Mouse (Mus musculus) myocyte (in vitro differentiated cells): ENCODE measurements around the gene Tcf25. TPM values are rescaled to one million over a fixed set of nuclear protein-coding genes. Genes with fewer than 3 reads are reported as not detected.
"Not testable (repeated sequence)": the region's sequence is repeated elsewhere in the genome, so short reads cannot be mapped to it uniquely, and the experiment has no call there.

Source experiments
- H3K27me3 ChIP-seq: one replicate; pipeline ENCODE4 v1.6.1; 2011; ENCODE audit not compliant: control insufficient read depth, insufficient read depth, insufficient read length
- H3K36me3 ChIP-seq: one replicate; pipeline ENCODE4 v1.6.1; 2011; ENCODE audit not compliant: control insufficient read depth, insufficient read depth
- H3K4me2 ChIP-seq: one replicate; pipeline ENCODE4 v1.6.1; 2011; ENCODE audit warnings: low read depth, control low read depth
- H3K4me3 ChIP-seq: one replicate; pipeline ENCODE4 v1.5.1; 2011; ENCODE audit warnings: mild to moderate bottlenecking, control low read depth, moderate library complexity
- H3K79me2 ChIP-seq: one replicate; pipeline ENCODE4 v1.6.1; 2011; ENCODE audit not compliant: control insufficient read depth, insufficient read depth
- H3ac ChIP-seq: one replicate; pipeline ENCODE4 v1.6.1; 2011; ENCODE audit not compliant: control insufficient read depth, insufficient read length
- CEBPB ChIP-seq: IDR thresholded peaks from 2 replicates; pipeline ENCODE4 v1.6.1; 2011; ENCODE audit warnings: mild to moderate bottlenecking, moderate library complexity; ENCODE audit not compliant: poor library complexity, insufficient read depth, severe bottlenecking
- E2F4 ChIP-seq: IDR thresholded peaks from one replicate; pipeline ENCODE4 v1.6.1; 2011; ENCODE audit warnings: mild to moderate bottlenecking, control low read depth, moderate library complexity; ENCODE audit not compliant: insufficient read depth
- MAX ChIP-seq: IDR thresholded peaks from one replicate; pipeline ENCODE4 v1.6.1; 2011; ENCODE audit warnings: low read depth, mild to moderate bottlenecking, control low read depth
- MYOD1 ChIP-seq, 3 experiments: IDR thresholded peaks; one replicate each; pipeline ENCODE4 v1.6.1; 2011; ENCODE audit warnings: control low read depth in 2 of 3, low read depth in 2 of 3, mild to moderate bottlenecking in 2 of 3, moderate library complexity in 1 of 3; ENCODE audit not compliant: insufficient read length in 2 of 3, control insufficient read depth in 1 of 3
- MYOG ChIP-seq, 3 experiments: IDR thresholded peaks; one replicate each; pipeline ENCODE4 v1.6.1; 2011; ENCODE audit warnings: control low read depth in 2 of 3, low read depth in 2 of 3, mild to moderate bottlenecking in 2 of 3; ENCODE audit not compliant: insufficient read length in 2 of 3, control insufficient read depth in 1 of 3, insufficient read depth in 1 of 3
- POLR2A ChIP-seq: IDR thresholded peaks from one replicate; pipeline ENCODE4 v1.6.1; 2011; ENCODE audit warnings: low read depth, mild to moderate bottlenecking, control low read depth, moderate library complexity; ENCODE audit not compliant: insufficient read length
- POLR2AphosphoS2 ChIP-seq: IDR thresholded peaks from one replicate; pipeline ENCODE4 v1.6.1; 2011; ENCODE audit warnings: low read depth, control low read depth; ENCODE audit not compliant: insufficient read length
- REST ChIP-seq: IDR thresholded peaks from one replicate; pipeline ENCODE4 v1.6.1; 2011; ENCODE audit warnings: mild to moderate bottlenecking, control low read depth, moderate library complexity; ENCODE audit not compliant: insufficient read depth, insufficient read length
- SRF ChIP-seq: IDR thresholded peaks from one replicate; pipeline ENCODE4 v1.6.1; 2011; ENCODE audit warnings: low read depth; ENCODE audit not compliant: control insufficient read depth, insufficient read length
- TCF12 ChIP-seq: IDR thresholded peaks from one replicate; pipeline ENCODE4 v1.6.1; 2011; ENCODE audit warnings: mild to moderate bottlenecking, control low read depth; ENCODE audit not compliant: poor library complexity, insufficient read depth, severe bottlenecking
- TCF3 ChIP-seq: IDR thresholded peaks from one replicate; pipeline ENCODE4 v1.6.1; 2011; ENCODE audit warnings: low read depth, control low read depth; ENCODE audit not compliant: insufficient read length
- USF1 ChIP-seq: IDR thresholded peaks from one replicate; pipeline ENCODE4 v1.6.1; 2011; ENCODE audit warnings: low read depth, mild to moderate bottlenecking, control low read depth, moderate library complexity
- polyA plus RNA-seq: library from polyadenylated mRNA; unstranded; fragments of >200 nt; fragmentation: generic; extraction: Trizol; gene quantifications from one replicate; pipeline ENCODE4 v1.2.1, GENCODE M21; 2012; ENCODE audit warnings: missing spikeins

Tcf25 gene
- polyA plus RNA-seq, 1 experiment = 177 TPM

DNA sequence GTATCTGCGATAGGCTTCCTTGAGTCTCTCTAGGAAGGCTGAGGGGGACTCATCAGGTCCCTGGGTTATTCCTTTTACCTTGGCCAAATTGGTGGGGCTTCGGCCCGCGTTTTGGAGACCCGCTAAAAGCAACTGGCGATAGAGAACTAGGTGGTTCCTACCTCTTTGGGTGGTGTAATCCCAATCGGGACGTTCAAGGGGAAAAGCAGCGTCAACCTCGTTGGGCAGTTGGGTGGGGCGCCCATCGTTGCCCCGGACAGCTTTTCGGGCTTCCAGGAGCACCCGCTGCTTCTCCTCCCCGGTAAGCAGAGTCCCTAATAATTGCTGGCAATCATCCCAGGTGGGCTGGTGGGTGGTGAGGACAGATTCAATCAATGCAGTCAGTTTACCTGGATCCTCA is 58.8 kb downstream of the Tcf25 start:
- Histone ChIP-seq H3ac (no peak overlapping the region), H3K4me2 (no peak overlapping the region), H3K27me3 (no peaks in the 10 kb centered on the region), H3K36me3 (no peaks in the 10 kb centered on the region), H3K79me2 (no peaks in the 10 kb centered on the region), H3K4me3 (no peak overlapping the region)
- no peak for TF ChIP-seq TCF12
- no peak for TF ChIP-seq E2F4
- no peak for TF ChIP-seq TCF3
- TF ChIP-seq CEBPB = no peak
- no peak for TF ChIP-seq POLR2AphosphoS2
- no peak for TF ChIP-seq REST
- no peak for TF ChIP-seq MYOG (IDR thresholded peaks at IDR 0.05; ENCODE audit: control insufficient read depth in 1 of 3, insufficient read depth in 1 of 3, insufficient read length in 2 of 3, low read depth in 2 of 3)
- no peak for TF ChIP-seq MYOD1 (IDR thresholded peaks at IDR 0.05; ENCODE audit: control insufficient read depth in 1 of 3, insufficient read length in 2 of 3, low read depth in 2 of 3)

DNA sequence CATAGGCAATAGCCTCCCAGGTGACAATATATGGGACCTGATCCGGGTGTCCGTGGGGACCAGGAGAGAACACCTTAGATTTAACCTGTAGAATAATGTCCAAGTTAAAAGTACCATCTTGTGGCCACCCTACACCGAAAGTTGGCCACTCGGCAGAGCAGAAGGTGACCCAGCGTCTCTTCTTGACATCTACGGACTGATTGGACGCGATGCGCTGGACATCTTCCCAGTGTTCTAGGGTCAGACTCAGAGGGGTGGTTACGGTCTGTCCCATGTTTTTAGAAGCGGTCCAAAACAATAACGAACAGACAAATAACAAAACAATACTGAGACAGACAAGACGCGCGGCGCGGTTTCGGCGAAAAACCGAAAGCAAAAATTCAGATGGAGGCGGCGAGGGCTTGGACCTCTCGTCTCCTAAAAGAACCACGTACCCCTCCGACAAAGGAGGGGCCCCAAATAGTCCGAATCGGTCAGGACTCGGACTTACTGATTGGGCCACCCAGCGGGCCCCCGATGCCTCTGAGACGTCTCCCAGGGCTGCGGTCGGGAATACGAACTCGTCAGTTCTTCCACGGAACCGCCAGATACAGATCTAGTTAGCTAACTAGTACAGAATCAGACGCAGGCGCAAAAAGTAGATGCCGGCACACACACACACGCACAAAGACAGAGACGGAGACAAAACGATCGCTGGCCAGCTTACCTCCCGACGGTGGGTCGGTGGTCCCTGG is 59.9 kb downstream of the Tcf25 start:
- H3K36me3 ChIP-seq, H3K27me3 ChIP-seq, H3K4me2 ChIP-seq, H3K4me3 ChIP-seq, H3ac ChIP-seq, H3K79me2 ChIP-seq: not testable (repeated sequence)

DNA sequence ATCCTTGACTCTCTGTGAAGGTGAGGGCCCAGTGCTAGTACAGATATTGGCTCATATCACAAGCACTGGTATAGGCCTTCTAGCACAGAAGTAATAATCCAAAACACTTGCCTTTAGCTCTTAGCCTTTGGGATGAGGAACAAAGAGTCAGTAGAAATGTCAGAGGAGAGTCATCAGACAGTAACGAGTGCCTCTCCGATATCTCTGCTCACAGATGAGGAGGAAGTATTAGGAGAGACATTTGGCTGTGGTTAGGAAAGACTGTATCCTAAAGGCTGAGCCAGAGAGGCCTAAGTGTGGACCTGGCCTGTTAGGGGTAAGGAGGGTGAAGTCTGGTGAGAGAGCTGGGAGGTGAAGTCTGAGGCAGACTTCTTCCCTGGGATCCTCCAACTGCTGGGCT is 68.2 kb downstream of the Tcf25 start:
- Histone ChIP-seq H3K27me3 (no peaks in the 10 kb centered on the region), H3K79me2 (no peaks in the 10 kb centered on the region), H3K4me2 (no peak overlapping the region), H3ac (no peak overlapping the region), H3K36me3 (no peaks in the 10 kb centered on the region), H3K4me3 (no peak overlapping the region)
- TF ChIP-seq CEBPB (no peak), POLR2AphosphoS2 (no peak)

DNA sequence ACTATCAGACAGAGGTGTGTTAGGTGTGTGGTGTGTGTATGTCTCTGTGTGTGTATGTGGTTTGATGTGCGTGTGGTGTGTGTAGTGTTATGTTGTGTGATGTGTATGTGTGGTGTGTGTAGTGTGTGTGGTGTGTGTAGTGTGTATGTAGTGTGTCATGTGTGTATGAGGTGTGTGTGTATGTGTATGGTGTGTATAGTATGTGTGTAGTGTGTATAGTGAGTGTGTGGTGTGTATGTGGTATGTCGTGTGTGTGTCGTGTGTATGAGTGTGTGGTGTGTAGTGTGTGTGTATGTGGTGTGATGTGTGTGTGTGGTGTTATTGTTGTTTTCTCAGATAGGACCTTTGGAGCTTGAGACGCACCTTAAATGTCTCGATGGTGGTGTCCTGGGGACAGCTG is 68.8 kb downstream of the Tcf25 start:
- no peak for TF ChIP-seq USF1
- no peak for TF ChIP-seq MYOG (IDR thresholded peaks at IDR 0.05; ENCODE audit: control insufficient read depth in 1 of 3, insufficient read depth in 1 of 3, insufficient read length in 2 of 3, low read depth in 2 of 3)
- no peak for TF ChIP-seq REST
- TF ChIP-seq CEBPB = no peak
- no peak for TF ChIP-seq E2F4
- TF ChIP-seq MAX = no peak
- no peak for TF ChIP-seq POLR2AphosphoS2
- TF ChIP-seq TCF3 = no peak
- no peak for TF ChIP-seq POLR2A
- TF ChIP-seq MYOD1 (IDR thresholded peaks at IDR 0.05; ENCODE audit: control insufficient read depth in 1 of 3, insufficient read length in 2 of 3, low read depth in 2 of 3) = no peak
- no peak overlapping the region for H3K4me2 ChIP-seq
- H3K27me3 ChIP-seq = no peaks in the 10 kb centered on the region
- no peaks in the 10 kb centered on the region for H3K36me3 ChIP-seq
- H3ac ChIP-seq = peak overlapping the region; percentile 45
- H3K4me3 ChIP-seq = peak overlapping the region; percentile 32
- H3K79me2 ChIP-seq = no peaks in the 10 kb centered on the region

DNA sequence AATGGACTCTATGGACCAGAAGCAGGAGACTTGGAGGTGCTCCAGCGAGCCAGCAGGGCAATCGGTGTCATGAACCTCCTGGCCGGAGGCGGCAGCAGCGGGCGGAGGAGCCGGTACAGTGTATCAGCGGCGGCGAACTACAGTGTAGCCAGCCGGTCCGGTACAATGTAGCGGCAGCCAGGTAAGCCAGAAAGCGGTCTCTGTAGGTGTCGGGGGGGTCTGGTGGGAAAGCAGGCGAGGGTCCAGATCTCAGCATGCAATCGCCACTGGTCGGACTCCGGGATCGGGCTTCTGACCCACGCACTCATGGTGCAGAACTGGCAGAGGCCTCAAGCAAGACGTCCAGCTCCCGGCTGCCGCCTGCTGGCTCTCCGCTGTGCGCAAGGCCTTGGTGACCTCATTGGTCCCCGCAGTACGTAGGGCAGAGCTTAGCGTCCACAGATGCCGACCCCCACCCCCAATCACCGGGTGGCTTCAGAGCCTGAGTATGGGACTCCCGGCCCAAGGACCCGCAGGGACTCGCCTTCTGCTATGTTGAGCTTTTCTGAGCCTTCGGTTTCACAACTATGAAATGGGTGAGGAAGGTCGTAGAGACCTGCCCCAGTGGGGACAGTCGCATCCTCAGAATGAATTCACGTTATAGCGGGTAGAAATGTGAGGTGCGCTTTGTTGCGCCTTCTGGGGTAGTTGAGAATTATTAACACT is 69.5 kb downstream of the Tcf25 start:
- Histone ChIP-seq H3K4me2 (peak overlapping the region; percentile 79), H3K36me3 (no peaks in the 10 kb centered on the region), H3ac (peak overlapping the region; percentile 45), H3K27me3 (no peaks in the 10 kb centered on the region), H3K79me2 (no peaks in the 10 kb centered on the region), H3K4me3 (peak overlapping the region; percentile 32)
- no peak for TF ChIP-seq SRF
- peak; percentile 38 for TF ChIP-seq POLR2A

DNA sequence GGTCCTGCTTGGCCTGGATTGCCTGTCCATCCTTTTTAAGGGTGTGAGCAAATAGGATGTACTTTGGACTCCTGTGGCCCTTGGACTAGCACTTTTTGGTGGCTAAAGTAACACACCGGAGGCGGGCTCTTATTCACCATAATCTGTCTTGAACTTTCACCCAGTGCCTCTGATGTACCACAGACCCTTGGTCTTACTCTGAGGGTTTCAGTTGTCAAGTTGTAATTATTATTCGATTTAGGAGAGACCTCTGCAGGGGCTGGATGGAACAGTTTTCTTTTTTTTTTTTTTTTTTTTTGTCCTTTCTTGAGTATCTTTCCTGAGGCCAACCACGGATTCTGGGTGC is 70.0 kb downstream of the Tcf25 start:
- TF ChIP-seq MYOD1 (IDR thresholded peaks at IDR 0.05; ENCODE audit: control insufficient read depth in 1 of 3, insufficient read length in 2 of 3, low read depth in 2 of 3) (no peak), CEBPB (no peak), POLR2AphosphoS2 (no peak), MAX (no peak), MYOG (IDR thresholded peaks at IDR 0.05; ENCODE audit: control insufficient read depth in 1 of 3, insufficient read depth in 1 of 3, insufficient read length in 2 of 3, low read depth in 2 of 3) (no peak), TCF3 (no peak), POLR2A (no peak), TCF12 (no peak), SRF (no peak), USF1 (no peak)
- H3ac ChIP-seq = peak overlapping the region; percentile 45
- H3K4me3 ChIP-seq = peak overlapping the region; percentile 32
- H3K36me3 ChIP-seq = no peaks in the 10 kb centered on the region
- H3K79me2 ChIP-seq = no peaks in the 10 kb centered on the region
- H3K4me2 ChIP-seq = peak overlapping the region; percentile 79
- no peaks in the 10 kb centered on the region for H3K27me3 ChIP-seq
